Mouse (Mus musculus) gonadal fat pad, adult 2 months (tissue): ENCODE data around the gene Prkci. TPM values are rescaled to one million over a fixed set of nuclear protein-coding genes. Genes with fewer than 3 reads are reported as not detected.
A peak's percentile ranks its signal among the peaks of the same experiment; 100 is the strongest.

Experiments
- DNase-seq: peaks from one replicate; pipeline ENCODE4 v3.0.0-alpha.2; 2012; ENCODE audit warnings: low read depth
- polyA plus RNA-seq: library from polyadenylated mRNA; depleted of rRNA; stranded (reverse); fragments of >200 nt; gene quantifications from 2 replicates; pipeline ENCODE4 v1.2.3, GENCODE M21; 2012

Prkci gene
- polyA plus RNA-seq, 1 experiment: 32.0 TPM

DNA sequence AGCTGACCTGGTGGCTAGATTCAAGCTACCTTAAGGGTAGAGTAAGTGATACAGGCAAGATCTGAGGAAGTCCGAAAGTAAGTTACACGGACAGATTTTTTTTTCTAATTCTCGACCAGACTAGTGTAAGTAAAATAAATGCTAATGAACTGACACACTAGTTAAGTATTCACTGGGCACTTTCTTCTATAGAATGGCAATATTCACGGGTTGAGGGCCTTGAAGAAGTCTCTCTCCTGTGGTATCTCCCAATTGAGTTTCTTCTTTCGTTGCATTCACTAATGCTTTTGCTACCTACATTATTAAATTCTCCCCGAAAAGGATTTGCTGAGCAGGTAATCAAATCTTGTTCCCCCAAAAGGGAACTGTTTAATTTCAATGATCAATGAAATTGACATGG lies 688 bp upstream of the Prkci start:
- DNase-seq: no peak

DNA sequence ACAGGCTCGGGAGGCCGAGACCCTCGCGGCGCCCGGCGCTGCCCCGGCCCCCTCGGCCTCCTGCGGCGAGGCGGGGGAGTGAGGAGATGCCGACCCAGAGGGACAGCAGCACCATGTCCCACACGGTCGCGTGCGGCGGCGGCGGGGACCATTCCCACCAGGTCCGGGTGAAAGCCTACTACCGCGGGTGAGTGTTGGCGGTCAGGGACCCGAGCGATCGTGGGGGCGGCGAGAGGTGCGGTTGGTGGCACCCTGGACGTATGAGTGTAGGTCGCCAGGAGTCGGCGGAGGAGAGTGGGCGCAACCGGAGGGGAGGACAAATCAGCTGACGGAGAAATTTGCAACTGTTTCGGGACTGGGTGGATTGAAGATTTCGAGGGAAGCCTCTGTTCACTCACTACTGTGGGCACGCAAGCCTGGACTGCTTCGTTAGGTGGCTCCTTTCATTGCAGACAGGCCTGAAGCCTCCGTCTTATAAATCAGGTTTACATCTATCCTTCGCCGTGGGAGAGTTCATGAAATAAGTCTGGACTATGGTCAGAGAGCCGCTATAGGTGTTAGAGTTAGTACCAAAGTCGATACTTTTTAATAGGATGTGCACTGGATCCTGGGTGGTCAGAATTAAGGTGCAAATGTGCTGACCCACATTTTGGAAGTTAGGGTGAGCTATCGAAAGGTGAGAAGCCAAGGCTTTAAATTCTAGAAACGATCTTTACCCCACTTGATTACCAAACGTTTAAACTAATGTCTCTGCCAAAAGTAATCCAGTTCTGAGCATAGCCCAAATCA lies 546 bp downstream of the Prkci start:
- no peak for DNase-seq

DNA sequence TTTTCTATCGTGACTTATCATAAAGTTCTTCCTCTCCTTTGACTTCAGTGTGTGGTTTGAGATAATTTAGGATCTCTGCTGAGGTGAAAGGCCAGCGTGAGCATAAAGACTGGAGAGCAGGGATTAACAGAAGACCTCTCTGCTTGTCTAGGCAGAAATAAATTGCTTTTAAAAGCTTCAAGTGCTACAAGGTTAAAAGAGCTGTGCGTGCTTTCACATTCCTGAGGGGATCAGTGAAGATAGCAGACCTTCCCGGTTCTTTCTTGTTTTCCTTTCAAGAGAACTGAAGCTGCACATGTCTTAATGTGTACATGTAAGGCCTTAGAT lies 1.1 kb downstream of the Prkci start:
- no peak for DNase-seq

DNA sequence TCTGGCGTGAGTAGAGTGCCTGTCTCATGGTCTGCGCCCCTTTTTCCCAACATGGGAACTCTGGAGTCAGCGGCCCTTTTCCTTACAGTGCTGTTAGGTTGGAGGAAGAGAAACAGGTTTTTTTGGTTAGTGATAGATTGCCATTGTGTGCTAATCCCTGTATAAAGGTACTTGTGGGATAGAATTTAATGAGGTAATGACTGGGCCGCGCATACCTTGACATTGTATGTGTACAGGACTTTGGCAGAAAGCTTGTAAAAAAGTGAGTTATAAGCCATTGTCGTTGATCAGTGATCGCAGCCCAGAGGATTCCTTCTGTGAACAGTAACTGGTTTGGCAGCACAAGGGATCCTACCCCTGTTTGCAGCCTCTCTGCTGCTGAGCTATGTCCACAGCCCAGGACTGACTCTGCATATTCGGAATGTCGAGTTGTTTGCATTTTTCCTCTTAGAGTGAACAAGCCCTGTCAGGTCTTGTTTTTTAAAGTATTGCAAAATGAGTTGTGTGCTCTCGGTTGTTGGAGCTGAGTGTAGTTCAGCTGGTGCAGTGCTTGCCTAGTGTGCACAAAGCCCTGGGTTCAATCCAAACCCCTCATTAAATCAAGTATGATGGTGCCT lies 4.0 kb downstream of the Prkci start:
- peak; percentile 91 for DNase-seq

DNA sequence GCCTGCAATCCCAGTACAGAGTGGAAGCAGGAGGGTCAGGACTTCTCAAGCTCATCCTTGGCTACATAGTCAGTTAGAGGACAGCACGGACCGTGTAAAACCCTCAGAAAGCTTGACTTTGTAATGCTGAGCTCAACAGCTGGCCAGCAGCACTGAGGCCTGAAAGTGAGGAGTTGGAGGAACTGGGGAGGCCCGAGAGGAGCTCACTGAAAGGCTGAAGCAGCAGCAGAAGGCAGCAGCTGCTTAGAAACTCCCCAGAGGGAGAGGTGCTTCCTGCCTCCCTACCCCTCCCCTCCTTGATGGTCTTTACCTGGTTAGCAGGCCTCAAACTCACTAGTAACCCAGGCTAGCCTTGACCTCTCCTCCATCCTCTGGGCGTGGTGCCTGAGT lies 4.5 kb downstream of the Prkci start:
- no peak for DNase-seq

DNA sequence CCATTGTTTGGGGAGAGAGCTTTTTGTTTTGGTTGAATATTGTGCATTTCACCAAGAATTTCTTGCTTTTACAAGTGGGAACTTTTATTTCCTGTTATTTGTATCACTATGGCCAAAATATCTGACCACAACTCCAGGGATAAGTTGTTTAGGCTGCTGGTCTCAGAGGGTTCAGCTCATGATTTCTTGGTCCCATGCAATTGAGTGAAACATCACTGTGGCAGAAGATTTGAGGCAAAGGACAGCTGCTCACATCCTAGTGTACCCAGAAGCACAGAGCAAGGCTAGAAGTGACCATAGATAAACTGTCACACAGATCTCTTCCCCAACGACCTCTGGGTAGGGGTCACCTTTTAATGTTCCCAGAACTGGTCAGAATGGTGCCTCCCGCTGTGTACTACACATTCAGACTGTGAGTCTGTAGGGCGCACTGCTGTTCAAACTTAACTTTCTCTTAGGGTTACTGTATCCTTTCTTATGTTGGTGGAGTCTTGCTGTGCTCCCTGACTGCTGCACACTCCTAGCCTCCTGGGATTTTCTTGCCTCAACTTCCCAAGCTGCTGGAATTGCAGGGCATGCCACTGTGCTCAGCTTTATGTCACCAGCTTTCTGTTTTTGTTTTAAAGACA lies 5.6 kb downstream of the Prkci start:
- DNase-seq: no peak

DNA sequence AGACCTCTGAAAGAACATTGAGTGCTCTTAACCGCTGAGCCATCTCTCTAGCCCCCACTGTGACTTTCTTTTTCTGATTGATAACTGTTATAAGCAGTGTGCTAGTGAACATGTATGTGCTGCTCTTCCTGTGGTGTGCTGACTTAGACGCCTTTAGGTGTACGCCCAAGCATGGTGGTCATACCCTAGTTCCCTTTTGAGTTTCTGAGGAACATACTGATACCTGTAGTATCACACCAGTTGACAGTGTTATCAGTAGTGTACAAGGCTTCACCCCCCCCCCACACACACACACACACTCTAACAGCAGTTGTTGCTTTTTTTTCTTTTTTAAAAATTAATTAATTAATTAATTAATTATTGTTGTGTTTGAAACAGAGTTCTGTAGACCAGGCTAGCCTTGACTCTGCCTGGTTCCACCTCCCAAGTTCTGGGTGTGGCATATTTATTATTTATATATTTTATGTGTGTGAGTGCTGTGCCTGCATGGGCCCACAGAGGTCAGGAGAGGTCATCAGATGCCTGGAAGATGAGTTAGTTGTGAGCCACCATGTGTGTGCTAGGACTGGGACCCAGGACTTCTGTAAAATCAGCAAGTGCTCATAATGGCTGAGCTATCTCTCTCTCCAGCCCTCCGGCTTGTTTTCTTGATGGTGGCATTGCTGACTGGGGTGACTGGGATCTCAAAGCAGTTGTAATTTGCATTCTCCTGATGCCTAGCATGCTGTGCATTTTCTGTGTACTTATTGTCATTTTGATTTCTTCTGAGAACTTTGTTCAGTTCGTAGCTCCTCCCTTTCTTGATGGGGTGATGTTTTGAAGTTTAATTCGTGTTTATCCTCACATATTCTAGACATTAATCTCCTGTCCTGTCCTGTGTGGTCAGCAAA lies 9.0 kb downstream of the Prkci start:
- DNase-seq: no peak

DNA sequence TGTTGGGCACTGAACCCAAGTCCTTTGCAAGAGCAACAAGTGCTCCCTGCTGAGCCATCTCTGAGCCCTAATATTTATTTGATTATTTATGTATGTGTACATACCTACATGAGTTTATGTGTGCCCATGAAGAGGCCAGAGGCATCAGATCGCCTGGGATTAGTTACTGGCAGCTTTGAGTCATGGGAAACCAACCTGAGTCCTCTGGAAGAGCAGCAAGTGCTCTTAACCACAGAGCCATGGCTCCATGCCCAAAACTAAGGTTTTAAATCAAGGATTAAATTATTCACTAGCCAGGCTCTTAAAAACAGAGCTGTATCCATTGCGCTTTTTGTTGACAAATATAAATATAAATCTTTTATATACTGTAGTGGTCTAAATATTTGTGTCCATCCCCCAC lies 18.8 kb downstream of the Prkci start:
- no peak for DNase-seq

DNA sequence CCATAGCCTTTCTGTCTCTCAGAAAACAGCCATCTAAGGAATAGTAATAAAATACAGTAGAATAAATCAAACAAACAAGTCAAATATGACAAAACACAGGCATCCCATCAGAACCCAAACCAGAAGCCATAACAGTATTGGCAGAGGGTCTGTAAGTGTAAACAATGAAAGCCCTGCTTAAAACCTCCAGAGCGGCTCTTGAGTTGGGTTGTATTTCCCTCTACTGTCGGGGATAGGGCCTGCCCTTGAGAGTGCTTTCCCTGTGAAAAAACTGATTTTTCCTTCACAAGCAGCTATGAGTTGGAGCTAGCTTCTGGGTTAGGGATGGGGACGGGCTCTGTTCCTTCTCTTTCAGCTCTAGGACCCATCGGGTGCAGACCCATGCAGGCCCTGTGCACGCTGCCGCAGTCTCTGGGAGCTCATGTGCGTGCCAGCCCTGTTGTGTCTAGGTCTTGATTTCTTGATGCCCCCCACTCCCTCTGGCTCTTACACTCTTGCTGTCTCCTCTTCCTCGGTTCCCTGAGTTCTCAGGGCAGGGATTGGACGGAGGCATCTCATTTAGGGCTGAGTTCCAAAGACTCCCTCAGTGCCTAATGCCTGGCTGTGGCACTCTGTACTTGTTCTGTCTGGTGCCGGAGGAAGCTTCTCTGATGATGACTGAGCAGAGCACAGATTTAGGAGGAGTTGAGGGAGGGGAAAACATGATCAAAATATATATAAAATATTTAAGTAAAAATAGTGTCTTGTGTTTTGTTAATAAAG lies 20.3 kb downstream of the Prkci start:
- DNase-seq: no peak

DNA sequence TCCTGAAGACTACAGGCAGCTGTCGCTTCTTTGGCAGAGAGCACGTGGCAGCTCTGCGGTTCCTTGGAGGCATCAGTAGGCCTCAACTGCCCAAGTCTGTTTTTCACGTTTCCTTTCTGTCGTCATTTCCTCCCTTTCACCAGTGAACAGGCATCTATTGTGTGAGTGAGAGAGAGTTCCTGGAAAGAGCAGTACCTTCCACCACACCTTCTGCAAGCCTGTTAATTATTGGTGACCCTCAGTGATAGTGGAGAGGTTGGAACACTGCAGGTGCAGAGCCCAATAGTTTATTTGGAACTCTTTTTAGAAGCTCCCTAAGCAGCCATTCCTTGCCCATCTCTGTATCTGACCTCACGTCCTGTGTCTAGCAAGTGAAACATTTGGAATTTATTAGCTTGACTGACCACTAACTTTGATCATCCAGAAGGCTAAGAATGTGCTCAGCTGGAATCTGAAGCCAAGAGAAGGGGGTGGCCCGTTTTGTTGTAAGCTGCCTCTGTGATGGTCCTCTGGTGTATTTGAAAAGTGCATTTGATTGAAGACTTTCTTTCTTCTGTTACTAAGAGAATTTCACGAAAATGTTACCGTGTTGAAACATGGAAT lies 21.1 kb downstream of the Prkci start:
- DNase-seq: no peak

DNA sequence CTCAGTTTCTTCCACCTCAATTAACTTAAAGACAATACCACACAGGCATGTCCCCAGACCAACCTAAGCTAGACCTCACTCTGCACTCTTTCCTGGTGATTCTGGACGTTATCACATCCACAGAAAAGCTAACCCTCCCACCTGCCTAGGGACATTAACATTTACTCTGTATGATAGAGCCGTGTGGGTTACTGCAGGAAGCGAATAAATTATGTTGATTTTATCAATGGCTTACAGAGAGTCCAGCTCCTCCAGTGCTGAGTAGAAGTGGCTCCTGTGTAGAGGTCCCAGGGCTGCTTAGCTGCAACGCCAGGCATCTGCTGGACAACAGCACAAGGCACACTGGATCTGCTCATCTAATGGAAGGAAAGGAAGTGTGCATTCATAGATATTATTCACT lies 22.1 kb downstream of the Prkci start:
- no peak for DNase-seq

DNA sequence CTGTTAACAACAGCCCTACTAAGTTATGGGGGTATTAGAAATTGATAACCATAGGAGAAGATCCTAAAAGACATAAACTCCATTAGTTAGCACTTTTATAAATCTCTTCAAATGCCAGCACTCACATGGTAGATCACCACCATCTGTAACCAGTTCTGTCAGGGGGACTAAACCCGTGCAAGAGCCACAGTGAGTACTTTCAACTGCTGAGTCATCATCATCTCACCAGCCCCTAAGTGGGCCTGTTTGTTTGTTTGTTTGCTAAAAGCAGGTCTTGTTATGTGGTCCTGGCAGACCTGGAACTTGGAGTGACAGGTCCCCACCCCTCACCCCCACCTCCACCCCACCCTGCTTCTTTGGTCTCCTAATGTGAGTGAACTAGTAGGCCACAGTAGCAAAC lies 23.7 kb downstream of the Prkci start:
- DNase-seq: no peak

DNA sequence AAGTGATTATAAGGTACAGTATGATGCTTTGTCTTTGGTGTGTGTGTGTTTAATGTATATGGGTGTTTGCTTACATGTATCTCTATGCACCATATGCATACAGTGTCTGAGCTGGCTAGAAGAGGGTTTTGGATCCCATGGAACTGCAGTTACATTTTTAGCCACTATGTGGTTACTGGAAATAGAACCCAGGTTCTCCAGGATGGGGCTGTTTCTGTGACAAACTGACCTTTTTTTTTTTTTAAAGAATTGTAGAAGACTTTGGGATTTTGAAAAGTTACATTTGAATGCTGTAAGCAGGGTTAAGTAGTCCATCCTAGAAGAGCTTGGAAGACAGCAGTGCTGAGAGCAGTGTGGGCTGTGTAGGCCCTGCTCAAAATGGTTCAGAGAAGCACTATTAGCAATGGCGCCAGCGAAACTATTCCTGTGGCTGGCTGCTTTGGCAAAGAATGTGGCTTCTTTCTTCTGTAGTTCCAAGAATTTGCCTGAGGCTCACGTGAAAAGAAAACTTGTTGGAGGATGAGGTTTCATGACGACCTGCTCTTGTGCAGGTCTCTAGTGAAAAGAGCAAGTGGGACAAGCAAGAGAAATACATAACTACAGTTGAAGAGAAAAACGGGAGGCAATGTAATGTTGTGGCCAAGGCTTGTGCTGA lies 24.4 kb downstream of the Prkci start:
- DNase-seq: no peak

DNA sequence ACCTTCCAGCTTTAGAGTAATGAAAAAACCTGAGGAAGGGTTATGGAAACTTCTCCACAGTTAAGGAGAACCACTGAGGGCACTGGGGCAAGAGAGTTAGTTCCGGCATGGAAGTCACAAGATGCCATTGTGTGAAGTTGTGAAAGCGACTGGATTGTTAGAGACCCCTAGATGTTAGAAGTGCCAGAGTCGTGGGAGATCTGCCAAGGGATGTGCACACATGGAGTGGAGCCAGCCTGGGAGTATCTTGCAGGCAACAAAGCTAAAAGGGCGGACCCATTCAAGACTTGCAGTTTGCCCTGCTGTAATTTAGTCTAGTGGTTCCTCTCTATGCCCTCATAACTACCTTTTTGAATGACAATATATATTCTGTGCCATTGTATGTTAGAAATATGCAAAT lies 25.1 kb downstream of the Prkci start:
- DNase-seq: no peak

DNA sequence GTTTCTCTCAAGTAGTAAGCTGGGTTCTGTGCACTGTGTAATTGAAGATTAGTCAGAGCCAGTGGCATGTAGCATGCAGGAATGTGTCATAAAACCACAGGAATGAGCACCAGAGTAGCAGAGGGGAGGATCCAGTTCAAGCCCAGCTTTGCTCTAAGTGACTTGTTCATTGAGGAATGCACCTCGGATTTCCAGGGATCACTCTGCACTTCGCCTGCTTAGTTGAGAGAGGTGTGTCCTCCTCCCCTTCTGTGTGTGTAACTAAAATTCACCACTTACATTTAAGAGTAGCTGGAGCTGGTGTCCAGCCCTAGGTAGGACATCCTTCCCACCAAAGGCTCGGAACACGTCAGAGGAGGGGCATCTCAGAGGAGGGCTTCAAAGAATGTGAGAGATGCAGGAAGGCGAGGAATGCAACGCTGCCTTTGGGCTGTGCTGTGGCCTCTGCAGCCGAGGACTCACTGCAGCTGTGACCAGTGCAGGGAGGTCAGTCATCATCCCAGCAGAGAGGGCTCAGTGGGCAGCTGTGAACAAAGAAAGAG lies 27.4 kb downstream of the Prkci start:
- no peak for DNase-seq

DNA sequence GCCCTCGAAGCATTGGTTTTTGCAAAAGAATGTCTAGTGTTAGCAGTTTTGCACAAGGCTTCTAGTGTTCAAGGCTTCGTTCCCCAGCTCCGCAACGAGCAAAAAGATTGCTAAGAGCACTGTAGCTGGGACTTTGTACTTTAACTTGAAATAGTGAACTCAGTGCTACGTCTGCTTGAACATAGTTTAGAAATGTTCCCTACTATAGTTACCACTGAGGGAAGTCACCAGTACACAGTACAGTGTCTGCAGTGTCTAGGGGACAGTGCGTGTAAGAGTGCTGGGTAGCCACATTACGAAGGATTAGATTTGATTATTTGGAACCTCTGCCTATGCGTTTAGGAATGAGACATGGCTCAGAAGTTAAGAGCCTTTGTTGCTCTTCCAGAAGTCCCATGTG lies 32.2 kb downstream of the Prkci start:
- DNase-seq: no peak

DNA sequence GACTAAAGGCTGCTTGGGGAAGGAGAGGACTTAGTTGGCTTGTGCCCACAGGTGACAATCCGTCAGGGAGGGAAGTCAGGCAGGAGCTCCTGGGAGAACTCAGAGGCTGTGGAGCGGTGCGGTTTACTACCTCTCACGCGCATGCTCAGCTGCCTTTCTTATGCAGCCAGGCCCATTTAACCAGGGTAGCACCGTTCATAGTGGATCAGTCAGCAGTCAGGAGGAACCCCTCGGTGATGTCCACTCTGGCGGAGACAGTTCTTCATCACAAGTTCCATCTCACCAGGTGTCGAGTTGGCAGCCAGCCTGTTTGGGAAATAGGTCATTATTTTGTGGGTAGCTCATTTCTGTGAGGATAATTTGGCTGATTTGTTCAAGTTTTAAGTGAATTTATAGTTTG lies 36.1 kb downstream of the Prkci start:
- DNase-seq: no peak

DNA sequence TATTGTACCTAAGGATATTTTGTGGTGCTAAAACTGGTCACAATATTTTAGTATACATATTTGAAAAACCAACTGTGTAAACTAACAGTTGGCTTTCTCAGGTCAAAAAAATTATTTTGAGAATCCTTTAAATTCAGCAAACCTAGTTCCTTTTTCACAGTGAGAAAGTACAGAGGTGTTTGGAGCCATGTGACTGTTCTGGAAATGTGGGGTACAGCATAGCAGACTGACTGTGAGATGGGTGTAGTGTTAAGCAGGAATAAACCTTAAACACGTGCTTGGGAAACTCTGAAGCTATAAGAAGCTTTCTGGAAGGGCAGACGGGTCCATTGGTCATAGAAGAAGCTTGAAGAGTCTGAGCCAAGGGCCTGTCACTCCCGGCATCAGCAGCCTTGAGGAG lies 38.1 kb downstream of the Prkci start:
- DNase-seq: no peak

DNA sequence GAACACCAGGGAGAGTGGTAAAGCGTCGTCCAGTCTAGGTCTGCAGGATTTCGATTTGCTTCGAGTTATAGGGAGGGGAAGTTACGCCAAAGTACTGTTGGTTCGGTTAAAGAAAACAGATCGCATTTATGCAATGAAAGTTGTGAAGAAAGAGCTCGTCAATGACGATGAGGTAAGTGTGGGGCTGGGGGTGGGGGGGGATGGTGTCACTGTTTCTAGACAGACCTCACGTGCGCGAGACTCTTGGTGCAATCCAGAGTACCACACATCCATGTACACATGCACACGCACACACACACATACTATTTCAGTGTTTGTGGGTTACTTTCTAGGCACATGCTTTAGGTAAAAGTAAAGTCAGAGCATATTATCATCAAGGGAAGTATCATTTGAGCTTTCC lies 42.3 kb downstream of the Prkci start:
- DNase-seq: no peak

DNA sequence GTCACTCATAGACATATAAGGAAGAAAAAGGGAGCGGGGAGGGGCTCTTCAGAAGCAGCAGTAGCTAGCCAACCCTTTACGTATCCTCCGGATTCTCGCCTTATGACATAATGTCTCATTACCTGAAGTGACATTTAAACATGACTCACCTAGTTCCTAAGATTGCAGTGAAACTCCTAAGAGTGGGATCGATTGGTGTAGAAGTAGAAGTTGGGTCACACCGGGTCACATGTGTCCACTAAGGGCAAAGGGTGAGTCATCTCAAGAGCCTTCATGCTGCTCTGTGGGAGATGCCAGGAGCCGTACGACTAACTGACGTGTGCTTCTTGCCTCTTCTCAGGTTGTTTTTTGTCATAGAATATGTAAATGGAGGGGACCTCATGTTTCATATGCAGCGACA lies 43.1 kb downstream of the Prkci start:
- no peak for DNase-seq
